Mouse (Mus musculus): ENCODE data around the gene Olfr94.
"Not testable (repeated sequence)": the region's sequence is repeated elsewhere in the genome, so short reads cannot be mapped to it uniquely, and the experiment has no call there.

Gene Olfr94

DNA sequence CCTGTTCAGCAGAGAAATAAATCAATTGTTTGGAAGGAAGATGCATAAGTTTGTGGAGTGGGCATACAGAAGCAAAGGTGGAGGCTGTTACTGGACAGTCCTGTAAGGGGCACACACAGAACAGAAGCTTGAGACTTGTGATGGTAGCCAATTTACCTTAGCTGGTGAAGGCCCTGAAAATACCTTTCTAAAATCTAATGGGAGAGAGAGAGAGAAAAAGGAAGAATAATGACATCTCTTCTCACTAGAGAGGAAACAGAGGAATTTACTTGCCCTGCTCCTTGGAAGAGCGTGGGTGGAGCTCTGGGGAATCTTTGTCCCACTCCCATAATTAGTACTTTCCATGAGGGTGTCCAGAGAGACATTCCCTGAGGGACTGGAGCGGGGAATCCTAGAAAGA, at the start of gene Olfr94:
Gene Olfr94 (minus strand): TSS at position 101 of the 400 bp plus-strand sequence.
- no peak for DNase-seq (ENCODE audit: low spot score in 2 of 2)

GRCm38 (mm10) chr17:37250544-37250943, 49.8 kb upstream of the Olfr94 start:
- peak; percentile 6 to 22 for DNase-seq (ENCODE audit: low spot score in 2 of 2)

DNA sequence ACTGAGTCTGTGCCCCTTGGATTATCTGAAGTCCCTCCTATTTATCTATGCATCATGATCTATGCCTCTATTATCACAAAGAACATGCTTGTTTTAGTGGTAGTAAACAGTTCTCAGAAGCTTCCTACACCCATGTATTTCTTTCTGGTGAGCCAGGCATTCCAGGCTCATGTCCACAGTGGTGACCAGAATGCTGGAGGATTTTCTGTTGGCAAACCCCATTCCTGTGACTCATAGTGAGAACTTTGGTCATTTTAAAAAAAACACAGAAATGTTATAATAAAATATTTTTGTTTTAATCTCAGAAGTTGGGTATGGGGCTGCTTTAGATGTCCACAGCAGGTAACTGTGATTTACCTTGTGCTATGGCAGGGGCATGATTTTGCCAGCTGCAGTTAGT, 48.7 kb upstream of the Olfr94 start:
- no peak for DNase-seq (ENCODE audit: low spot score in 2 of 2)

DNA sequence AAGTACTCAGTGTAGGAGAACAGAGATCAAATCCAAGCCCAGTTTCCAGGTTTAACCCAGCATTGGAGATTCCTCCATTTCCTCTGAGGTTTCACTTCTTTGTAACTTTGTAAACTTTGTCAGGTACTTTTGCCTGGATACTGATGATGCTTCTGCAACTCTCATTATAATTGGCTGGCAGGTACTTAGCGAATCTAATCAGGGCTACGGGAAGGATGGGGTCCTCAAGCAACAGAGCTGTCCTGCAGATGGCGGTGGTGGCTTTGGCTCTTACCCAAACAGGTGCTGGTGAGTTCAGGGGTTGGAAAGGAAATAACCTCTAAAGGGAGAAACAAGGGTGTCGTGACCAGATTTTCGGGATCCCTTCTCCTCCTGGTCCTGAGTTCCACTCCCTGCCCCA, 45.9 kb upstream of the Olfr94 start:
- DNase-seq (ENCODE audit: low spot score in 2 of 2): peak; percentile 73 to 81

DNA sequence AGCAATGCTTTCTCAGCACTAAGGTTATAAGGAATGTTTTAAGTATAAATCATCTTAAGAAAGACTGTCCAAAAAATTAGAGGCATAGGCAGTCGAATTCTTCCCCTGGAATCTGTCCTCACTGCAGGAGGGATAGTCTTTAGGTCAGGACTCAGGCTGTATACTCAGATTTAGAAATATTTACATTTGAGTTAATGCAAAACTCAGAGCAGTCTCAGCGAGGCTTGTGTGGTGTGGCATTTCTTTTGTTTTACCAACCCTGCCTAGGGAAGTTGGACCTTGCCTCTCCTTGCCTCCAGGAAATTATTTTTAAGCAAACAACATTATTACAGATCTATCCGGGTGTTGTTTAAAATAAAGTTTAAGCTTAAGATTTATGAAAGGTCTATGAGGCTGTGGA, 41.4 kb upstream of the Olfr94 start:
- DNase-seq (ENCODE audit: low spot score in 2 of 2): no peak

GRCm38 (mm10) chr17:37237230-37237629, 36.4 kb upstream of the Olfr94 start, which contains the start of gene Olfr97:
Gene Olfr97, minus strand, starts transcription at chr17:37237330.
- DNase-seq (ENCODE audit: low spot score in 2 of 2): not testable (repeated sequence)

DNA sequence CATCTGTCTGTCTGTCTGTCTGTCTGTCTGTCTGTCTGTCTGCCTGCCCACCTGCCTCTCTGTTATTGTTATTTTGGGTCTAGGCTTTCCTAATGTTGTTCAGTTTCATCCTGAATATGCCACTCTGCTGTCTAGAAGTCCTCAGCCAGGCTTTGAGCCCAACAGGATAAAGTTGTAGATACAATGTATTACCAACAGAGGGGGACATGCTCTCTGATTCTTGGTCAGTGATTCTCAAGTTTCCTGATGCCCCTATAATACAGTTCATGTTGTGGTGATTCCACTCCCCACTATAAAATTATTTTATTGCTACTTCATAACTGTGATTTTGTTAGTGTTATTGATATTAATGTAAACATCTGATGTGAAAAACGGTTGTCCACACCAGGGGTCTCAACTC, 21.1 kb upstream of the Olfr94 start:
- no peak for DNase-seq (ENCODE audit: low spot score in 2 of 2)

DNA sequence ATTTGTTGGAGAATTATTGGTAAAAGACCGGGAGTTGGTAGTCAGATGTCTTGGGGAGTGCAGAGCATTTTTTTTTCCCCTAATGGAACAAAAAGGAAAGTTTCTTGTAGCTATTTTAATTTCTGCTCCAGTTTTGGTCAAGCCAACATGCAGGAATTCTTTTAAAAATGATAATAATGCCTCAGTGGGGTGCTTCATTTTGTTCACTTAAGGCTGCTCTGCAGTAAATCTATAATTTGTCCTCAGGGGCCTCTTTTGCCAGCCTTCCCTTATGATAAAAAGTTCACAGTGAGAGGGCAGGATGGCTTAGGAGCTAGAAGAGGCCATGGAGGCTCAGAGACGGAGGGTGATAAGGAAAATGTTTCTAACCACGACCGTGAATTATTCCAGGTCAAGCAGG, 19.1 kb upstream of the Olfr94 start, which contains the start of gene Olfr96:
Gene Olfr96 (plus strand): TSS at position 301 of the 400 bp plus-strand sequence.
- DNase-seq (ENCODE audit: low spot score in 2 of 2): no peak

GRCm38 (mm10) chr17:37218486-37218885, 17.7 kb upstream of the Olfr94 start:
- DNase-seq (ENCODE audit: low spot score in 2 of 2): no peak

DNA sequence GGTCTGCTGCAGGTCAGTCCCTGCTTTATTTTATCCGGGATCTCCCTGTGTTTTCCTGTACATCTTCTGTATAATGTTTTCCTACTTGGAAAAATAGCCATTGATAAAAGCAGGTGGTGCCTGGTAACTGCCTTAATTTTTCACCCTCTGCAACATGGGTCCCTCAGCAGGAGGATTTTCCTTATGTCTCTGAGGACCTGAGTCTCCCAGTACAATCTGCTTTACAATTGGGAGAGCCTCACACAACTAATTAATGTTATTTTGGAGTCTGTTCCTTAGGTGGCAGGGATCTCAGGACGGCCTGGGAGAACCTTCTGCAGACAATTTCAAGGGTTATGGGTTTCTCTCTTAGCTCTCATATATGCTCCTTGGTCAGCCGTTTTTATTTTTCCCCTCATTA, 12.2 kb upstream of the Olfr94 start, which contains the start of gene Olfr95:
Gene Olfr95 (minus strand): TSS at position 101 of the 400 bp plus-strand sequence.
- no peak for DNase-seq (ENCODE audit: low spot score in 2 of 2)

DNA sequence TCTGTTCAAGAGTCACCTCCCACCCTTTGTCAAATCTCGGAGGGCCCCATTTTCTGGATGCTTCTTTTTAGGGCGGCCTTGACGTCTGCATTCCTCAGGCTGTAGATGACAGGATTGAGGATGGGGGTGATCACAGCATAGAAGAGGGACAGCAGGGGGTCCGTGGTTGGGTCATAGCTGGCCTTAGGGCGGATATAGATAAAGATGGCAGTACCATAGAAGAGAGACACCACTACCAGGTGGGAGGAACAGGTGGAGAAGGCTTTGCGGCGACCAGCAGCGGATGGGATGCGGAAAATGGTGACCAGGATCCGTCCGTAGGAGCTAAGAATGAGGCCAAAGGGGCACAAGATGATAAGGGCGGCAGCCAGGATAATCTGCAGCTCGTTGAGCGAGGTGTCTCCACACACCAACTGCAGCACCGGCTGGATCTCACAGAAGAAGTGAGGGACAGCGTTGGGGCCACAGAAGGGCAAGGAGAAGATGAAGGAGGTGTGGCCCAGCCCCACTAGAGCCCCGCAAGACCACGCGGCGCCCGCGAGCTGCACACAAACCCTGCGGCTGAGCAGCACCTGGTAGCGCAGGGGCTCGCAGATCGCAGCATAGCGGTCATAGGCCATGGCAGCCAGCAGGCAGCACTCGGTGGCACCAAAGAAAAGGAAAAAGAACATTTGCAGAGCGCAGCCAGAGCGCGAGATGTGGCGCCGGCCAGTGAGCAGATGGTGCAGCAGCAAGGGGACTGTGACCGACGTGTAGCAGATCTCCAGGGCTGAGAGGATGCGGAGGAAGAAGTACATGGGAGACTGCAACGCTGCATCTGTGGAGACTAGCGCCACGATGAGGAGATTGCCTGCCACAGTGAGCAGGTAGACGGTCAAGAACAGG, 10.3 kb upstream of the Olfr94 start:
- no peak for DNase-seq (ENCODE audit: low spot score in 2 of 2)

DNA sequence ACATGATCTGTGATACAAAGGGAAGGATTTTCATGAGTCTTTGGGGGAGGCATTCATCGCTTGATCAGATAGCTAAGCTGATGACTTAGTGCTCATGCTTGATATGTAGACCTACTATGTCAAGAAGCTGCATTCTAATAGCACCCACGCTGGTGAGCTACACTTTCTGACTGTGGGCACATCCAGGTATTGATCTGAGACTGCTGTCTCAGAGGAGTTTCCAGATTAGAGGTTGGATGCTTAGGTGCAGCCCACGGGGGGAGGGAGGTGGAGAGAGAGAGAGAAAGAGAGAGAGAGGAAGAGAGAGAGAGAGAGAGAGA, 3.1 kb upstream of the Olfr94 start:
- DNase-seq (ENCODE audit: low spot score in 2 of 2): no peak

DNA sequence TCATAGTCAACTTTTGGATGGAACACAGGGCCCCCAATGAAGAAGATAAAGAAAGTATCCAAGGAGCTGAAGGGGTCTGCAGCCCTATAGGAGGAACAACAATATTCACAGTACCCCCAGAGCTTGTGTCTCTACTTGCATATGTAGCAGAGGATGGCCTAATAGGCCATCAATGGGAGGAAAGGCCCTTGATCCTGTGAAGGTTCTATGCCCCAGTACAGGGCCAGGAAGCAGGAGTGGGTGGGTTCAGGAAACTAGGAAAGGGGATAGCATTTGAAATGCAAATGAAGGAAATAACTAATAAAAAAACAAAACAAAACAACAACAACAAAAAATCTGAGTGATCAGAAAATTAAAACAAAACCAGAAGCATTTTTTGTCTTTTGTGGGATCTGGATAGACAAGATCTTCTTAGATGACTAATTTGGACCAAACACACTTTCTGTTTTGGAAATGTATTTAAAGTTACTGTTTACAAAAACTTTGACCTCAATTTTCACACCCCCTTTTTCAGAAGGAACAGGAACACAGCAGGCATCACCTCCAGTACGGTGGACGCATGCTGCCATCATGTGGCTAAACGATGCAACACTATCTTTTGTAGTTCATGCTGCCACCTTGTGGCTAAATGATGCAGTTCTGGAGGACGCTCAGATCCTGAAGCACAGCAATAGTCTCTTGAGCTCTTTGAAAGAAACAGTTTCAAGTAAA, 2.6 kb upstream of the Olfr94 start:
- peak; percentile 46 to 55 for DNase-seq (ENCODE audit: low spot score in 2 of 2)

DNA sequence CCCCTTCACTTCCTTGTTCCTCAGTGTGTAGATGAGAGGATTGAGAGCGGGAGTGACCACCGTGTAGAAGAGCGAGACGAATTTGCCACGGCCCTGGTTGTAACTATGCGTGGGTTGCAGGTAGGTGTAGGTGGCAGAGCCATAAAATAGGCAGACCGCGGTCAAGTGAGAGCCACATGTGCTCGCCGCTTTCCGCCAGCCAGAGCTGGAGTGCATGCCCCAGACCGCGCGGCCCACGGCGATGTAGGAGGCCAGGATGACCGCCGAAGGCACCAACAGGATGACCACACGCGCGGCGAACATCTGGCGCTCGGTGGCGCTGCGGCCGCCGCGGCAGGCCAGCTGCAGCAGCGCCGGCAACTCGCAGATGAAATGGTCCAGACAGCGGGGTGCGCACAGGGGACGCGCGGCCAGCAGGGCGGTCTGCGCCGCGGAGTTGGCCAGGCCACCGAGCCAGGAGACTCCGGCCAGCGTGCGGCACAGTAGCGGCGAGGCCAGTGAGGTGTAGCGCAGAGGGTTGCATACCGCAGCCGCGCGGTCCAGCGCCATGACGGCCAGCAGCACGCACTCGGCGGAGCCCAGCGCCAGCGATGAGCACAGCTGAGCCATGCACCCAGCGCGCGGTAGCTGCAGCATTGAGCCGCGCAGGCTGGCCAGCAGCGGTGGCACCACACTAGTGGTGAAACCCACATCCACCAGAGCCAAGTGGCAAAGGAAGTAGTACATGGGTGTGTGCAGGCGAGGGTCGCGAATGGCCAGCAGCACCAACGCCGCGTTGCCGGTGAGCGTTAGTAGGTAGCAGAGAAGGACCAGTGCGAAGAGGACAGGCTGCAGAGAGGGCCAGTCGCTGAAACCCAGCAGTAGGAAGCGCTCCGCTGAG, 3.7 kb downstream of the Olfr94 start:
- DNase-seq (ENCODE audit: low spot score in 2 of 2): no peak

DNA sequence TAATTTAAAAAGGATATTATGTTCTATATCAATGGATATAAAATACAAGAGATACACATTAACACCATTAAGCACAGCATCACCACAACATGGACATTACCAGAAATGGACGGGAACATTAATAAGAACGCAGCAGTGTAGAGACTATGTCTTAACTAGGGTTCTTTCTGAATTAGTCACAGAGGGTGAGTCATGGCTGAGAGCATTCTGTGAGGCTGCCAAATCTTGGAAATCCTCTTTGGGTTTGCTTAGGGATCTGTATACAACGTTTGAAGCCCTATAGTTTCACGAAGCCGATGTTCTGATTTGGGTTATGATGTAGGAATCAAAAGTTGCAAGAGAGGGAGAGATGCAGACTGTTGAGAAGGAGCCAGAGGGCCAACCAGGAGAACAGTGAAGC, 6.0 kb downstream of the Olfr94 start:
- no peak for DNase-seq (ENCODE audit: low spot score in 2 of 2)

DNA sequence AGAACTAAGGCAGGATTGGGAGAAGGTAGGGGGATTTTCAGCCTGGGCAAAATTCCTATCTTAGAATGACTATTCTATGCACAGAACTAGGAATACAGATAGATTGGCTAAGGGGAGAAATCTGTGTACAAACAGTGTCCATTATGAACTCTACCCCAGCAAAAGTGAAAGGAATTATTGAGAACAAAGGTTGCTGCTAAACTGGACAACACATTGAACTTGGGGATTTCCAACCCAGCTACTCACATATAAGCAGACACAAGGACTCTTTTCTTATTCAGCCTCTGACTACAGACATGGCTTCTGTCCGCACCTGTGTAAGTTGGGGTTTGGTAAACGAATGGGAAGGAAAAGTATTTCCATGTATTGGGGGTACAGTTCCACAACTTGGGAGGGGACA, 7.1 kb downstream of the Olfr94 start, which contains the start of gene Ubd:
Gene Ubd (plus strand): TSS at position 237 of the 400 bp plus-strand sequence.
- no peak for DNase-seq (ENCODE audit: low spot score in 2 of 2)

GRCm38 (mm10) chr17:37193032-37193431, 7.8 kb downstream of the Olfr94 start:
- no peak for DNase-seq (ENCODE audit: low spot score in 2 of 2)

- DNase-seq (ENCODE audit: low spot score in 2 of 2): no peak
Observed at GRCm38 (mm10) chr17:37190711-37191110, 10.1 kb downstream of the Olfr94 start.

DNA sequence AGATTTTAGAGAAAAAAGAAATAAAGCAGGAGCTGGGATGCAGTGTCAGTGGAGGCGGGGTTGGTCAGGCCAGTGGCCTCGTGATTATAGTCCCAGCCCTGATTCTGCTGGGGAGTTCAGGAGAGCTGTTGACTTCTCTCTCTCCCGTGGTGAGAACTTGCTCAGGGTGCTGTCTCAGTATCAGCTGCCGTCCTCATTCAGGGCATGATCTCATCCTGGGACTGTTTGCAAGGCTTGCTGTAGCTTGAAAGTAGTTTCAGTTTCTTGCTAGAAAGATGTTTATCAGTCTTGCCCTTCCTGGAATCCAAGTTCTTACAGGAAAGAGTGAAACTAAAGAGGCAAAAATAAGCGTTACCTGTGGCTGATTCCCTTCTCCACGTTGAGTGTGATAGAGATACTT, 15.3 kb downstream of the Olfr94 start:
- no peak for DNase-seq (ENCODE audit: low spot score in 2 of 2)

GRCm38 (mm10) chr17:37161394-37161793, 39.4 kb downstream of the Olfr94 start, which contains the start of gene Olfr93:
Gene Olfr93, minus strand, starts transcription at chr17:37161494.
- no peak for DNase-seq (ENCODE audit: low spot score in 2 of 2)

Measured in spleen, postnatal 36 days (tissue).